In genomic region chr3:84227628-84228027, GRCm38 (mm10) we compare ENCODE assay signal across 10 mouse cellular contexts. TPM values are rescaled to one million over a fixed set of nuclear protein-coding genes. Genes with fewer than 3 reads are reported as not detected.
DNase-seq lines count a peak whose midpoint lies in the region; ATAC-seq and TF ChIP-seq lines count a peak whose summit lies in the region.
"Had no signal": no experiment of that assay in that cellular context is flagged by ENCODE, and none has a peak within 500 bp of the region (broad histone marks: within the 10 kb centered on the region; RNA-seq: fewer than 3 reads in every experiment).

No protein-coding gene starts in this region.

- TF ChIP-seq CTCF in heart, postnatal 0 days (IDR thresholded peaks at IDR 0.05; ENCODE audit: low read depth) = no peak

- H3K36me3 ChIP-seq in heart, postnatal 0 days (replicated peaks; ENCODE audit: control insufficient read depth, insufficient read depth, low read length) = no peaks in the 10 kb centered on the region
- no peaks in the 10 kb centered on the region for H3K36me3 ChIP-seq in forebrain, embryonic 15.5 days
- H3K36me3 ChIP-seq in midbrain, embryonic 12.5 days = peaks cover 5% of the 10 kb centered on the region; the same call in 1 of the 2 replicates

- H3K9ac ChIP-seq in heart, postnatal 0 days (replicated peaks; ENCODE audit: low read depth, low read length) = no peak overlapping the region
- H3K9ac ChIP-seq in forebrain, embryonic 15.5 days (replicated peaks) = no peak overlapping the region
- no peak overlapping the region for H3K9ac ChIP-seq in midbrain, embryonic 12.5 days (replicated peaks)

- H3K4me3 ChIP-seq in heart, postnatal 0 days (ENCODE audit: low read depth, low read length) = no peak overlapping the region
- H3K4me3 ChIP-seq in forebrain, embryonic 15.5 days = no peak overlapping the region
- no peak overlapping the region for H3K4me3 ChIP-seq in midbrain, embryonic 12.5 days

- peaks cover 29% of the 10 kb centered on the region for H3K4me1 ChIP-seq in heart, postnatal 0 days (ENCODE audit: control insufficient read depth, insufficient read depth)
- H3K4me1 ChIP-seq in forebrain, embryonic 15.5 days = peaks cover 39% of the 10 kb centered on the region
- H3K4me1 ChIP-seq in midbrain, embryonic 12.5 days = peaks cover 21% of the 10 kb centered on the region

- ATAC-seq in heart, postnatal 0 days (ENCODE audit: insufficient read depth, low read depth) = no peak
- no peak for ATAC-seq in forebrain, embryonic 15.5 days (replicated peaks)
- ATAC-seq in midbrain, embryonic 12.5 days (ENCODE audit: low FRiP score, low read depth) = no peak
- no peak for ATAC-seq in monocyte, adult 5-6 weeks (replicated peaks; ENCODE audit: insufficient number of reproducible peaks, low FRiP score, low TSS enrichment, poor library complexity, severe bottlenecking)

- H3K9me3 ChIP-seq in heart, postnatal 0 days (replicated peaks; ENCODE audit: control insufficient read depth, low read length) = no peaks in the 10 kb centered on the region
- no peaks in the 10 kb centered on the region for H3K9me3 ChIP-seq in forebrain, embryonic 15.5 days
- no peaks in the 10 kb centered on the region for H3K9me3 ChIP-seq in midbrain, embryonic 12.5 days

- H3K4me2 ChIP-seq in heart, postnatal 0 days (ENCODE audit: low read depth, low read length) = 0 out of 2 replicates have a peak overlapping the region, but pooled peaks have one; percentile 14
- H3K4me2 ChIP-seq in forebrain, embryonic 15.5 days (replicated peaks) = peak overlapping the region; percentile 21
- H3K4me2 ChIP-seq in midbrain, embryonic 12.5 days (replicated peaks) = peak overlapping the region; percentile 67; the same call in 1 of the 2 replicates

- no peaks in the 10 kb centered on the region for H3K27me3 ChIP-seq in heart, postnatal 0 days (ENCODE audit: control insufficient read depth, insufficient read depth, low read length)
- no peaks in the 10 kb centered on the region for H3K27me3 ChIP-seq in forebrain, embryonic 15.5 days
- no peaks in the 10 kb centered on the region for H3K27me3 ChIP-seq in midbrain, embryonic 12.5 days

- no peak for DNase-seq in heart, postnatal 0 days (ENCODE audit: low spot score)
- DNase-seq in heart, postnatal 25 days (ENCODE audit: low spot score) = no peak
- DNase-seq in NIH3T3 (ENCODE audit: low read depth) = peak; percentile 64
- no peak for DNase-seq in thymus, postnatal 0 days (ENCODE audit: low spot score)
- DNase-seq in spleen, postnatal 14 days (ENCODE audit: low spot score in 2 of 2) = no peak
- DNase-seq: layer of hippocampus, adult 9-11 months had no signal

- intact Hi-C loops in heart, postnatal 25 days (cut with DNase I) = no loop called here

- no peak overlapping the region for H3K27ac ChIP-seq in heart, postnatal 0 days (ENCODE audit: low read depth)
- peak overlapping the region; percentile 77 for H3K27ac ChIP-seq in forebrain, embryonic 15.5 days (replicated peaks)
- H3K27ac ChIP-seq in midbrain, embryonic 12.5 days (replicated peaks) = no peak overlapping the region

- WGBS in heart, postnatal 0 days = 41% methylated on average over 8 of the region's 8 CpGs
- WGBS in forebrain, embryonic 15.5 days = 21% methylated on average over 8 of the region's 8 CpGs
- WGBS in midbrain, embryonic 12.5 days = 42% methylated on average over 8 of the region's 8 CpGs

- no peak for TF ChIP-seq EP300 in heart, postnatal 0 days (IDR thresholded peaks at IDR 0.05; ENCODE audit: low read depth)

RNA-seq across cellular contexts. Expression of gene Gm6525, which starts 53.7 kb away (rescaled TPM):
- total RNA-seq in heart, postnatal 0 days (2014; rRNA removed; ENCODE audit: low replicate concordance) = 0.38 TPM in 1 of 2 replicates, not detected in the other
- polyA plus RNA-seq in heart, postnatal 0 days (2015; fragmentation: Nextera tagmentation; extraction: Ambion mirVana) = 0.11 and 0.22 TPM in 2 replicates
- not detected for total RNA-seq in heart, postnatal 25 days (2021)
- polyA plus RNA-seq in forebrain, embryonic 15.5 days (2015; fragmentation: Nextera tagmentation; extraction: Ambion mirVana) = 3.3 and 4.2 TPM in 2 replicates
- 3.3 and 3.7 TPM in 2 replicates for polyA plus RNA-seq in midbrain, embryonic 12.5 days (2016; fragmentation: Nextera tagmentation; extraction: Ambion mirVana)
- 0.13 TPM in 1 of 2 replicates, not detected in the other for polyA plus RNA-seq in thymus, postnatal 0 days (2015; fragmentation: Nextera tagmentation; extraction: Ambion mirVana)
- total RNA-seq in monocyte, adult 5-6 weeks (2017) = not detected in 3 replicates
- total RNA-seq: heart, adult 8-10 months had no signal

Comparison
In these comparisons a context has a peak if more than half of its experiments do, and no peak if none do; other contexts are left out.
1. H3K4me2 ChIP-seq: peak in every context shown above with its lines; median percentile 67 in midbrain, embryonic 12.5 days; 21 in forebrain, embryonic 15.5 days; 14 in heart, postnatal 0 days.